Mouse (Mus musculus): ENCODE measurements at regions not wholly inside any gene's neighbourhood (a gene's known extent, or its start where the extent isn't known, plus 50 kb on each side); places are given as distances from the start of the nearest gene placed in this dataset.

GRCm38 (mm10) chr7:70716811-70717458 is 350.4 kb upstream of the Nr2f2 start:
- no peak overlapping the region for H3K9ac ChIP-seq (ENCODE audit: low read length)
- H3K4me3 ChIP-seq (replicated peaks; ENCODE audit: low read length): no peak overlapping the region
- ATAC-seq (ENCODE audit: insufficient read depth, low FRiP score): no peak
- no peaks in the 10 kb centered on the region for H3K9me3 ChIP-seq (replicated peaks; ENCODE audit: control insufficient read depth, low read length)
- H3K36me3 ChIP-seq (ENCODE audit: control insufficient read depth, insufficient read depth, low read length): no peaks in the 10 kb centered on the region
- no peaks in the 10 kb centered on the region for H3K27me3 ChIP-seq (ENCODE audit: control insufficient read depth, insufficient read depth, low read length)
- no peak overlapping the region for H3K4me2 ChIP-seq (ENCODE audit: low read depth, low read length)
- 50% methylated on average over 4 of the region's 4 CpGs for WGBS
- no peak overlapping the region for H3K27ac ChIP-seq (ENCODE audit: low read length)
- no peaks in the 10 kb centered on the region; the same call in 1 of the 2 replicates for H3K4me1 ChIP-seq (ENCODE audit: control insufficient read depth, insufficient read depth, low read length)

- Histone ChIP-seq H3K4me2 (ENCODE audit: low read depth, low read length) (no peak overlapping the region), H3K4me3 (replicated peaks; ENCODE audit: low read length) (no peak overlapping the region), H3K4me1 (ENCODE audit: control insufficient read depth, insufficient read depth, low read length) (no peaks in the 10 kb centered on the region), H3K27me3 (ENCODE audit: control insufficient read depth, insufficient read depth, low read length) (no peaks in the 10 kb centered on the region), H3K9ac (ENCODE audit: low read length) (no peak overlapping the region), H3K9me3 (replicated peaks; ENCODE audit: control insufficient read depth, low read length) (no peaks in the 10 kb centered on the region), H3K36me3 (ENCODE audit: control insufficient read depth, insufficient read depth, low read length) (no peaks in the 10 kb centered on the region), H3K27ac (ENCODE audit: low read length) (no peak overlapping the region)
- WGBS: 61% methylated on average over 6 of the region's 6 CpGs
- no peak for ATAC-seq (ENCODE audit: insufficient read depth, low FRiP score)
Measured at GRCm38 (mm10) chr7:70712141-70712540, 345.6 kb upstream of the Nr2f2 start.

GRCm38 (mm10) chr7:70706281-70706680 is 339.7 kb upstream of the Nr2f2 start:
- H3K27me3 ChIP-seq (ENCODE audit: control insufficient read depth, insufficient read depth, low read length): no peaks in the 10 kb centered on the region
- H3K4me1 ChIP-seq (ENCODE audit: control insufficient read depth, insufficient read depth, low read length): no peaks in the 10 kb centered on the region
- no peak overlapping the region for H3K4me2 ChIP-seq (ENCODE audit: low read depth, low read length)
- ATAC-seq (ENCODE audit: insufficient read depth, low FRiP score): no peak
- 63% methylated on average over 9 of the region's 9 CpGs for WGBS
- H3K9ac ChIP-seq (ENCODE audit: low read length): no peak overlapping the region
- no peaks in the 10 kb centered on the region for H3K9me3 ChIP-seq (replicated peaks; ENCODE audit: control insufficient read depth, low read length)
- H3K27ac ChIP-seq (ENCODE audit: low read length): no peak overlapping the region
- no peak overlapping the region for H3K4me3 ChIP-seq (replicated peaks; ENCODE audit: low read length)
- H3K36me3 ChIP-seq (ENCODE audit: control insufficient read depth, insufficient read depth, low read length): no peaks in the 10 kb centered on the region

GRCm38 (mm10) chr7:70703784-70704183 is 337.2 kb upstream of the Nr2f2 start:
- Histone ChIP-seq H3K9ac (ENCODE audit: low read length) (no peak overlapping the region), H3K27ac (ENCODE audit: low read length) (no peak overlapping the region), H3K9me3 (replicated peaks; ENCODE audit: control insufficient read depth, low read length) (no peaks in the 10 kb centered on the region), H3K27me3 (ENCODE audit: control insufficient read depth, insufficient read depth, low read length) (no peaks in the 10 kb centered on the region), H3K4me3 (replicated peaks; ENCODE audit: low read length) (no peak overlapping the region), H3K4me2 (ENCODE audit: low read depth, low read length) (no peak overlapping the region), H3K36me3 (ENCODE audit: control insufficient read depth, insufficient read depth, low read length) (no peaks in the 10 kb centered on the region), H3K4me1 (ENCODE audit: control insufficient read depth, insufficient read depth, low read length) (no peaks in the 10 kb centered on the region)
- ATAC-seq (ENCODE audit: insufficient read depth, low FRiP score): no peak
- WGBS: 74% methylated on average over 1 of the region's 1 CpGs

- Histone ChIP-seq H3K9me3 (replicated peaks; ENCODE audit: control insufficient read depth, low read length) (no peaks in the 10 kb centered on the region), H3K4me2 (ENCODE audit: low read depth, low read length) (no peak overlapping the region), H3K4me1 (ENCODE audit: control insufficient read depth, insufficient read depth, low read length) (no peaks in the 10 kb centered on the region), H3K4me3 (replicated peaks; ENCODE audit: low read length) (no peak overlapping the region), H3K36me3 (ENCODE audit: control insufficient read depth, insufficient read depth, low read length) (no peaks in the 10 kb centered on the region), H3K9ac (ENCODE audit: low read length) (no peak overlapping the region), H3K27me3 (ENCODE audit: control insufficient read depth, insufficient read depth, low read length) (no peaks in the 10 kb centered on the region), H3K27ac (ENCODE audit: low read length) (no peak overlapping the region)
- 81% methylated on average over 4 of the region's 4 CpGs for whole genome bisulfite sequencing
- no peak for ATAC-seq (ENCODE audit: insufficient read depth, low FRiP score)
Measured at GRCm38 (mm10) chr7:70700461-70700860, 333.9 kb upstream of the Nr2f2 start.

- H3K4me2 ChIP-seq (ENCODE audit: low read depth, low read length): no peak overlapping the region
- H3K9me3 ChIP-seq (replicated peaks; ENCODE audit: control insufficient read depth, low read length): no peaks in the 10 kb centered on the region
- H3K27ac ChIP-seq (ENCODE audit: low read length): no peak overlapping the region
- no peaks in the 10 kb centered on the region for H3K27me3 ChIP-seq (ENCODE audit: control insufficient read depth, insufficient read depth, low read length)
- no peaks in the 10 kb centered on the region for H3K36me3 ChIP-seq (ENCODE audit: control insufficient read depth, insufficient read depth, low read length)
- no peaks in the 10 kb centered on the region for H3K4me1 ChIP-seq (ENCODE audit: control insufficient read depth, insufficient read depth, low read length)
- 76% methylated on average over 2 of the region's 2 CpGs for WGBS
- ATAC-seq (ENCODE audit: insufficient read depth, low FRiP score): no peak
- no peak overlapping the region for H3K4me3 ChIP-seq (replicated peaks; ENCODE audit: low read length)
- H3K9ac ChIP-seq (ENCODE audit: low read length): no peak overlapping the region
Measured at GRCm38 (mm10) chr7:70699391-70699790, 332.9 kb upstream of the Nr2f2 start.

- H3K27me3 ChIP-seq (ENCODE audit: control insufficient read depth, insufficient read depth, low read length): no peaks in the 10 kb centered on the region
- no peak overlapping the region for H3K4me3 ChIP-seq (replicated peaks; ENCODE audit: low read length)
- WGBS: 69% methylated on average over 2 of the region's 2 CpGs
- no peaks in the 10 kb centered on the region for H3K36me3 ChIP-seq (ENCODE audit: control insufficient read depth, insufficient read depth, low read length)
- H3K27ac ChIP-seq (ENCODE audit: low read length): no peak overlapping the region
- no peak overlapping the region for H3K4me2 ChIP-seq (ENCODE audit: low read depth, low read length)
- no peaks in the 10 kb centered on the region for H3K9me3 ChIP-seq (replicated peaks; ENCODE audit: control insufficient read depth, low read length)
- ATAC-seq (ENCODE audit: insufficient read depth, low FRiP score): no peak
- no peaks in the 10 kb centered on the region for H3K4me1 ChIP-seq (ENCODE audit: control insufficient read depth, insufficient read depth, low read length)
- H3K9ac ChIP-seq (ENCODE audit: low read length): no peak overlapping the region
Measured at GRCm38 (mm10) chr7:70698986-70699385, 332.5 kb upstream of the Nr2f2 start.

- ATAC-seq (ENCODE audit: insufficient read depth, low FRiP score): no peak
Measured at GRCm38 (mm10) chr7:70692160-70692559, 325.6 kb upstream of the Nr2f2 start.

GRCm38 (mm10) chr7:70690845-70691244 is 324.3 kb upstream of the Nr2f2 start:
- Histone ChIP-seq H3K27me3 (ENCODE audit: control insufficient read depth, insufficient read depth, low read length) (no peaks in the 10 kb centered on the region), H3K4me1 (ENCODE audit: control insufficient read depth, insufficient read depth, low read length) (no peaks in the 10 kb centered on the region), H3K36me3 (ENCODE audit: control insufficient read depth, insufficient read depth, low read length) (no peaks in the 10 kb centered on the region), H3K9ac (ENCODE audit: low read length) (no peak overlapping the region), H3K9me3 (replicated peaks; ENCODE audit: control insufficient read depth, low read length) (no peaks in the 10 kb centered on the region), H3K27ac (ENCODE audit: low read length) (no peak overlapping the region), H3K4me3 (replicated peaks; ENCODE audit: low read length) (no peak overlapping the region), H3K4me2 (ENCODE audit: low read depth, low read length) (no peak overlapping the region)
- no peak for ATAC-seq (ENCODE audit: insufficient read depth, low FRiP score)
- 76% methylated on average over 7 of the region's 7 CpGs for WGBS

More at GRCm38 (mm10) chr7:70692160-70692559, 325.6 kb upstream of the Nr2f2 start:
- Histone ChIP-seq H3K9ac (ENCODE audit: low read length) (no peak overlapping the region), H3K27me3 (ENCODE audit: control insufficient read depth, insufficient read depth, low read length) (no peaks in the 10 kb centered on the region), H3K4me3 (replicated peaks; ENCODE audit: low read length) (no peak overlapping the region), H3K27ac (ENCODE audit: low read length) (no peak overlapping the region), H3K4me2 (ENCODE audit: low read depth, low read length) (no peak overlapping the region), H3K36me3 (ENCODE audit: control insufficient read depth, insufficient read depth, low read length) (no peaks in the 10 kb centered on the region), H3K4me1 (ENCODE audit: control insufficient read depth, insufficient read depth, low read length) (no peaks in the 10 kb centered on the region), H3K9me3 (replicated peaks; ENCODE audit: control insufficient read depth, low read length) (no peaks in the 10 kb centered on the region)
- WGBS: 61% methylated on average over 4 of the region's 4 CpGs
